Mouse (Mus musculus) heart, embryonic 13.5 days (tissue): Measurements from ENCODE around the gene Pakap. TPM values are rescaled to one million over a fixed set of nuclear protein-coding genes. Genes with fewer than 3 reads are reported as not detected.
A peak's percentile ranks its signal among the peaks of the same experiment; 100 is the strongest.
"Not testable (repeated sequence)": the region's sequence is repeated elsewhere in the genome, so short reads cannot be mapped to it uniquely, and the experiment has no call there.

Experiments used
- ATAC-seq: fragments of 200-750 bp; cut with Nextera tagmentation; 2 replicates; pipeline ENCODE4 v1.8.0; 2017; ENCODE audit warnings: moderate TSS enrichment; ENCODE audit not compliant: insufficient number of reproducible peaks, low FRiP score, low TSS enrichment; ENCODE audit errors: extremely low read depth
- H3K27ac ChIP-seq: fragments of 300-500 bp; sonication (generic); replicated peaks from 2 replicates; pipeline ENCODE4 v1.5.1; 2015; ENCODE audit warnings: moderate library complexity, mild to moderate bottlenecking, inconsistent platforms
- H3K27me3 ChIP-seq: fragments of 300-500 bp; sonication (generic); replicated peaks from 2 replicates; pipeline ENCODE4 v1.6.1; 2015; ENCODE audit warnings: mild to moderate bottlenecking, inconsistent platforms
- H3K36me3 ChIP-seq: fragments of 300-500 bp; sonication (generic); 2 replicates; pipeline ENCODE4 v1.6.1; 2015; ENCODE audit warnings: mild to moderate bottlenecking, inconsistent platforms
- H3K4me1 ChIP-seq: fragments of 300-500 bp; sonication (generic); 2 replicates; pipeline ENCODE4 v1.6.1; 2015; ENCODE audit warnings: inconsistent platforms
- H3K4me2 ChIP-seq: fragments of 300-500 bp; sonication (generic); 2 replicates; pipeline ENCODE4 v1.6.1; 2015; ENCODE audit warnings: inconsistent platforms, mild to moderate bottlenecking, moderate library complexity
- H3K4me3 ChIP-seq: fragments of 300-500 bp; sonication (generic); 2 replicates; pipeline ENCODE4 v1.5.1; 2015; ENCODE audit warnings: moderate library complexity, mild to moderate bottlenecking, inconsistent platforms
- H3K9ac ChIP-seq: fragments of 300-500 bp; sonication (generic); 2 replicates; pipeline ENCODE4 v1.6.1; 2015; ENCODE audit warnings: inconsistent platforms, mild to moderate bottlenecking, moderate library complexity
- H3K9me3 ChIP-seq: fragments of 300-500 bp; sonication (generic); 2 replicates; pipeline ENCODE4 v1.6.1; 2016; ENCODE audit warnings: inconsistent platforms
- WGBS: fragments of 180-500 bp; shearing (Covaris S2); methylation state at CpG from one replicate; pipeline ENCODE4 v1.1.7; 2015; ENCODE audit warnings: mixed read lengths; 5-methylcytosine and 5-hydroxymethylcytosine counted together
- polyA plus RNA-seq: library from polyadenylated mRNA; unstranded; fragments of >200 nt; fragmentation: Nextera tagmentation; extraction: Ambion mirVana; gene quantifications from 2 replicates; pipeline ENCODE4 v1.2.1, GENCODE M21; 2015

Gene Pakap
- polyA plus RNA-seq, 1 experiment from 2014 or later: 49.3 TPM

DNA sequence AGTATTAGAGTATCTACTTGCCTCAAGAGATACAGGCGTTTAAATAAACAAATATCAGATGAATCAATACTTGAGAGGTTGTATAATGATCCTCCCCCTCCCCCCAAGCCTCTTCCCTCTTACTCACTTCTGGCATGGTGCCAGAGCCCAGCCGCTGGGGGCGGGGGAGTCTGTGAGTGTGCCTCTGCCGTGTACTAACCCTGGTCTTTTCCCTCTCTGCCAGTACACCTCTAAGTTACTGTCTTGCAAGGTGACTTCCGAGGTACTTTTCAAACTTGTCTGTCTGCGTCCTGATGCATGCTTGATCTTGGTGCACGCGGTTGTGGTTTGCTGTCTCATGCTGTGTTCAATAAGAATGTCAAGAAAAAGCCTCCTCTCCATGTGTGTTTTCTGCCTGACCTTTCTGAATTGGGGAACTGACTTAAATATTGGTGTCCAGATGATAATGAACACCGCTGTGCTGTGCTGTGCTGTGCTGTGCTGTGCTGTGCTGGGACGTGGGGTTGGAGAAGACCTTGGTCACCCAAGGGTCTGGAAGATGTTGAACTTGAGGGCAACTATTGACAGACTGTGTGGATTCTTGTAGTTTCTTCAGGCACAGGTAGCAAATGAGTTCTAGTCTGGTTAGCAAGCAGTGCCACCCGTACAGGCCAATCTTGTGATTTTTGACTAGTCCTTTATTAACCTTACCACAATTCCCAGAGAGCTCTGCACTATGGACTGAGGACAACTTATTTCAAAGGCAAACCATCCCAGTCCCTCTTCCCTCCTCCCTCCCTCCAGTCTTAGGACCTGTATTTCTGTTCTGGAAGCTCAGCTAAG is 318.3 kb downstream of the Pakap start:
- H3K36me3 ChIP-seq: 0 out of 2 replicates have a peak, but pooled peaks cover 8% of the 10 kb centered on the region
- H3K4me3 ChIP-seq: no peak overlapping the region
- peaks cover 64% of the 10 kb centered on the region for H3K4me1 ChIP-seq
- 0 out of 2 replicates have a peak overlapping the region, but pooled peaks have one; percentile 8 for H3K9ac ChIP-seq
- no peak for ATAC-seq
- H3K4me2 ChIP-seq: no peak overlapping the region
- WGBS: 46% methylated on average over 11 of the region's 11 CpGs
- 0 out of 2 replicates have a peak overlapping the region, but pooled peaks have one; percentile 30 for H3K27ac ChIP-seq
- no peaks in the 10 kb centered on the region for H3K9me3 ChIP-seq
- no peaks in the 10 kb centered on the region for H3K27me3 ChIP-seq

- Histone ChIP-seq H3K9ac (no peak overlapping the region), H3K4me2 (no peak overlapping the region), H3K4me3 (no peak overlapping the region), H3K36me3 (peaks cover 7% of the 10 kb centered on the region; the same call in 1 of the 2 replicates), H3K27ac (no peak overlapping the region), H3K9me3 (no peaks in the 10 kb centered on the region), H3K27me3 (no peaks in the 10 kb centered on the region), H3K4me1 (peaks cover 59% of the 10 kb centered on the region)
- 81% methylated on average over 3 of the region's 3 CpGs for WGBS
- ATAC-seq: no peak
These were observed 318.9 kb downstream of the Pakap start for GRCm38 (mm10) chr4:57886888-57887230.

DNA sequence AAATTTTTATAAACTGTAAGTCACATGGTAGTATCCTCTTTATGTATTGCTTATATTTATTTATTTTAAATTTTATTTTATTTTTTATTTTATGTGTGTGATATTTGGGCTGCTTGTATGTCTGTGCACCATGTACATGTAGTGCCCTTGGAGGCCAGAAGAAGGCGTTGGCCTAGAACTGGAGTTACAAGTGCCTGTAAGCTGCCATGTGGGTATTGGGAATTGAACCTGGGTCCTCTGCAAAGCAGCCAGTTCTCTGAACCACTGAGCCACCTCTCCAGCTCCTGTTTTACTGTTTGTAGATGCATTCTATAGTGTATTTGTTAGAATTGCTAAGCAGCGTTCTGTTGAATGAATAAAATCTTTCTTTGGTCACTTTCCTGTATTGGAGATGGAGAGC is 320.3 kb downstream of the Pakap start:
- ATAC-seq: no peak
- Histone ChIP-seq H3K9me3 (no peaks in the 10 kb centered on the region), H3K27ac (no peak overlapping the region), H3K4me3 (no peak overlapping the region), H3K36me3 (peaks cover 16% of the 10 kb centered on the region), H3K4me1 (peaks cover 45% of the 10 kb centered on the region), H3K9ac (no peak overlapping the region), H3K27me3 (no peaks in the 10 kb centered on the region), H3K4me2 (no peak overlapping the region)
- 86% methylated on average over 2 of the region's 2 CpGs for WGBS

- H3K4me3 ChIP-seq, H3K27me3 ChIP-seq, ATAC-seq, H3K9ac ChIP-seq, H3K9me3 ChIP-seq, H3K4me2 ChIP-seq, H3K27ac ChIP-seq: not testable (repeated sequence)
- peaks cover 21% of the 10 kb centered on the region for H3K36me3 ChIP-seq
- WGBS: 74% methylated on average over 1 of the region's 1 CpGs
- peaks cover 37% of the 10 kb centered on the region for H3K4me1 ChIP-seq
These were observed 321.0 kb downstream of the Pakap start for GRCm38 (mm10) chr4:57888978-57889377.

DNA sequence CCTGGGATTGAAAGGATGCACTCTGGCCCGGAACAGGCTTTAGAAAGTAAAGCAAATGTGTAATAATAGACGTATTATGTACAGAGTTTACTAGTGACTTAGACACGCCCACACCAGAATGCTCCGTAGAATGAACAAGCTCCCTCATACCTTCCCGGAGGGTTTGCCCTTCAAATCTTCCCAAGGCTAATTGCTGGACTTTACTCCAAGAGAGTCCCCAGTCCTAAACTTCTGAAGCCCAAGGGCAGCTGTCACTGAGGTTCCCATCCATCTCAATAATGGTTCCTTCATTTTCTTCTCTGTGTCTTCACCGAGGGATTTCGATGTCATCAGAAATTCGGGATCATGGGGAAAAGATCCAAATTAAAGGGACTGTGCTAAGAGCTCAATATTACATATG is 321.8 kb downstream of the Pakap start:
- Histone ChIP-seq H3K4me1 (peaks cover 29% of the 10 kb centered on the region), H3K27me3 (no peaks in the 10 kb centered on the region), H3K27ac (no peak overlapping the region), H3K4me2 (no peak overlapping the region), H3K9me3 (no peaks in the 10 kb centered on the region), H3K4me3 (no peak overlapping the region), H3K9ac (no peak overlapping the region), H3K36me3 (peaks cover 27% of the 10 kb centered on the region)
- ATAC-seq: no peak
- 91% methylated on average over 8 of the region's 8 CpGs for WGBS

GRCm38 (mm10) chr4:57892001-57892586 is 324.1 kb downstream of the Pakap start:
- peaks cover 14% of the 10 kb centered on the region for H3K4me1 ChIP-seq
- peaks cover 35% of the 10 kb centered on the region for H3K36me3 ChIP-seq
- no peak overlapping the region for H3K4me3 ChIP-seq
- no peak overlapping the region for H3K27ac ChIP-seq
- WGBS: 88% methylated on average over 10 of the region's 10 CpGs
- H3K4me2 ChIP-seq: no peak overlapping the region
- no peaks in the 10 kb centered on the region for H3K27me3 ChIP-seq
- no peak overlapping the region for H3K9ac ChIP-seq
- no peak for ATAC-seq
- H3K9me3 ChIP-seq: no peaks in the 10 kb centered on the region

- peak overlapping the region; percentile 13; the same call in 1 of the 2 replicates for H3K27ac ChIP-seq
- H3K36me3 ChIP-seq: peaks cover 53% of the 10 kb centered on the region
- WGBS: 43% methylated on average over 5 of the region's 5 CpGs
- no peak overlapping the region for H3K4me2 ChIP-seq
- no peak overlapping the region for H3K4me3 ChIP-seq
- peaks cover 10% of the 10 kb centered on the region; the same call in 1 of the 2 replicates for H3K4me1 ChIP-seq
- no peaks in the 10 kb centered on the region for H3K27me3 ChIP-seq
- no peak for ATAC-seq
- no peak overlapping the region for H3K9ac ChIP-seq
- no peaks in the 10 kb centered on the region for H3K9me3 ChIP-seq
These were observed 327.2 kb downstream of the Pakap start for GRCm38 (mm10) chr4:57895140-57895539.

- peak overlapping the region; percentile 32; the same call in 1 of the 2 replicates for H3K27ac ChIP-seq
- H3K36me3 ChIP-seq: peaks cover 53% of the 10 kb centered on the region
- no peaks in the 10 kb centered on the region for H3K27me3 ChIP-seq
- H3K4me3 ChIP-seq: no peak overlapping the region
- no peak overlapping the region for H3K9ac ChIP-seq
- 57% methylated on average over 6 of the region's 6 CpGs for WGBS
- H3K9me3 ChIP-seq: no peaks in the 10 kb centered on the region
- ATAC-seq: no peak
- H3K4me2 ChIP-seq: no peak overlapping the region
- H3K4me1 ChIP-seq: peaks cover 10% of the 10 kb centered on the region; the same call in 1 of the 2 replicates
These were observed 327.9 kb downstream of the Pakap start for GRCm38 (mm10) chr4:57895902-57896301.

DNA sequence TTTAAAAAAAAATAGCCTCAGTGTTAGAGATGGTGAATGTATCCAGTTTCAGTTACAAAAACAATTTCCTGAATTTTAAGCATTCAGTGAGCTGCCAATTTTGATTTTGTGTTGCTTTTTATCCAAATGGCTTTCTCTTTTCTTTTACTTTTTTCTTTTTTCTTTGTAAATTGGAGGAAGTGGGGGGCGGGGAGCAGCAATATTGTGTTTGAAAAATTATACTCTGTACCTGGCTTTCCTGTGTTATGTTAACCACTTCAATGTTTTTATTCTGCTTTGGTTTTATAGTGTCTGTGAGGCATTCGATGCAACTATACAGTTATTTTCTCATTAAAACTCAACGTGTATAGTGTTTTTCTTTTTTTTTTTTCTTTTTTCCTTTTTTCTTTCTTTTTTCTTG is 328.7 kb downstream of the Pakap start:
- Histone ChIP-seq H3K4me3 (no peak overlapping the region), H3K9ac (no peak overlapping the region), H3K36me3 (peaks cover 53% of the 10 kb centered on the region), H3K4me1 (peaks cover 8% of the 10 kb centered on the region; the same call in 1 of the 2 replicates), H3K4me2 (no peak overlapping the region), H3K27me3 (no peaks in the 10 kb centered on the region), H3K9me3 (no peaks in the 10 kb centered on the region), H3K27ac (no peak overlapping the region)
- no peak for ATAC-seq
- WGBS: 81% methylated on average over 3 of the region's 3 CpGs

GRCm38 (mm10) chr4:57901210-57901609 is 333.2 kb downstream of the Pakap start:
- Histone ChIP-seq H3K36me3 (peaks cover 23% of the 10 kb centered on the region), H3K4me1 (peaks cover 10% of the 10 kb centered on the region), H3K9me3 (no peaks in the 10 kb centered on the region), H3K4me2 (no peak overlapping the region), H3K27ac (no peak overlapping the region), H3K27me3 (no peaks in the 10 kb centered on the region; the same call in 1 of the 2 replicates), H3K9ac (no peak overlapping the region), H3K4me3 (no peak overlapping the region)
- 19% methylated on average over 4 of the region's 4 CpGs for WGBS
- no peak for ATAC-seq

DNA sequence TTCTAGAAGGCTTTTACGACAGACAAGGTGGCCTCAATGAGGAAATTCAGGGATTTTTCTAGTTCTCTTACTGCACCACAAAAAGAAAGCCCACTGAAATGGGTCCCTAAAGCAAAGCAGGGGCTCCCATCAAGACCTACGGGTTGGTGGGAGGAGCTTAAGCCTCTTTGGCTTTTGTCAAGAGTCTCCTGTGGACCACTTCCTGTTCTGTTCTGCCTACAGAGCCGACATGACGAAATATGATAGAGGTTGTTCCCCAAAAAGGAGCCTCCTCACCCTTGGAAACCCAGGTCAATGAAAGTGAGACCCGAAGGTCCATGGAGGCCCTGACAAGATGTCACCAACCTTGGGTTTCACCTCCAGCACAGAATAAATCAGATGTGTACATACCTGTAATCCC is 334.6 kb downstream of the Pakap start:
- no peak overlapping the region for H3K4me3 ChIP-seq
- peaks cover 13% of the 10 kb centered on the region for H3K36me3 ChIP-seq
- no peak overlapping the region for H3K9ac ChIP-seq
- 69% methylated on average over 5 of the region's 5 CpGs for WGBS
- no peak overlapping the region for H3K27ac ChIP-seq
- no peak for ATAC-seq
- no peaks in the 10 kb centered on the region; the same call in none of the 2 replicates for H3K27me3 ChIP-seq
- H3K4me2 ChIP-seq: no peak overlapping the region
- peaks cover 10% of the 10 kb centered on the region for H3K4me1 ChIP-seq
- no peaks in the 10 kb centered on the region for H3K9me3 ChIP-seq
